Mouse (Mus musculus) layer of hippocampus, postnatal 25 days (tissue): Measurements from ENCODE around the gene Col1a1. TPM values are rescaled to one million over a fixed set of nuclear protein-coding genes. Genes with fewer than 3 reads are reported as not detected.

ENCODE experiments used
- DNase-seq, 2 experiments: peaks; one replicate each; pipeline ENCODE4 v3.0.0; 2022; ENCODE audit warnings: mixed read lengths in 2 of 2, low spot score in 1 of 2; ENCODE audit errors: extremely low spot score in 1 of 2
- total RNA-seq, 2 experiments: library from RNA; stranded (reverse); gene quantifications; 2 replicates each; pipeline ENCODE4 v1.2.3; 2021

Gene Col1a1
- total RNA-seq, 2 experiments from 2014 or later, result 18.5 to 19.2 TPM

DNA sequence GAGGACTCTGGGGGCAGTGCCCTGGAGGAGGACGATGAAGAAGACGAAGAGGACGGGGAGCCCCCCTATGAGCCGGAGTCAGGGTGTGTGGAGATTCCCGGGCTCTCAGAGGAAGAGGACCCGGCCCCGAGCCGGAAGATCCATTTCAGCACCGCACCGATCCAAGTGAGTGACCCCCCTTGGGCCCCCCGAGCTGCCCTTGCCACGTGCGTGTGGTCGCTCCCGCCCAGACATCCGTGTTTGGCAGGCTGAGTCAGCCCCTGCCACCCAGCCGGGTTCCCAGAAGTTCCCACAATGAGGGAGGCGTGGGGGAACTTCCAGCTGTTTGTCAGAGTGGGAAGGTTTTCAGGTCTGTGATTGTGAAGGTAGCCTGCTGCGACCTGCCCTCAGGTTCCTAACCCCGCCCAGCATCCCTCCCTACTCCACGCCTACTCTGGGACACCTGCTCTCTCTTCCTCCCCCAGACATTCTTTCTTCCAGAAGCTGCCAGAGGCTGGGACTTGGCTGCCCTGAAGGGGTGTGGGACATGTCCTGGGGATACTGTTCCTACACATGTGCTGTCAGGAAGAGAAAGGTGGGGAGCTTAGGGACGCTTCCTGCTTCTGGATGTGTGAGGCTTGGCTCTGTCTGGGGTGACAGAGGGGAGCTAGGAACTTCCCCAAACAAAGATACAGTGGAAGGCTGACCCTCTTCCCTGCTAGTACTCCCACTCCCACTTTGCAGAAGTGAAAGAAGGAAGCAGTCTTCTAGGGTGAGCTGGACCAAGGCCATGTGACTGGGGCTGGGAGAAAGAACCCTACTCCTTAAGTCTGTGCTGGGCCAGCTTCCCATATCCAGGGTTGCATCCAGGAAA, 57.0 kb downstream of the Col1a1 start:
- DNase-seq, result peak in 1 of 2 experiments; percentile 26

DNA sequence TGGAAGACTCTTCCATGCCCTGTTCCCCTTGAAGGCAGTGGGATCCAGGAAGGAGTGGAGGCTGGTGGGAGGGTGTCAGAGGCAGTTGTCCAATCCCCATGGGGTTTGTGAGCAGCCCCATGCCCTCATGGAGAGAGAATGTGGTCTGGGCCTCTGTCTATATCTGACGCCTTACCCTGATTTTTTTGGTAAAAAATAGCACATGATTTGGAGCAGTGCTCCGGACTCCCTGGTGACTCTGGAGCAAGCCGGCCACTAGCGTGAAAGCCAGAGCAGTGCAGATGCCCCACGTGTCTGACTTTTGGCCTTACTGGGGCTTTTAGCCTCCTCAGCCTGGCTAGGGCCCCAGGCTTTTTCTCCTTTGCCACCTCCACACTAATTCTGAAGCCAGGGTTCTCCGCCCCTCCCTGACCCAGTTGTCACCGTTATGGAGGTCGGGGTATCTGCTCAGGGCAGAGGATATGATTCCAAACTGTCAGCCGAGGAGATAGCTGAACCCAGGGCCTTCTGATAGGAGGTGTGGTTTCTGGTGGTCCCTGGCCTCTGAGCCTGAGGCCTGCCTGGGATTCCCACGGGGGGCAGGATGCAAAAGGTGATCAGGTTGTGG, 58.3 kb downstream of the Col1a1 start:
- no peak for DNase-seq

DNA sequence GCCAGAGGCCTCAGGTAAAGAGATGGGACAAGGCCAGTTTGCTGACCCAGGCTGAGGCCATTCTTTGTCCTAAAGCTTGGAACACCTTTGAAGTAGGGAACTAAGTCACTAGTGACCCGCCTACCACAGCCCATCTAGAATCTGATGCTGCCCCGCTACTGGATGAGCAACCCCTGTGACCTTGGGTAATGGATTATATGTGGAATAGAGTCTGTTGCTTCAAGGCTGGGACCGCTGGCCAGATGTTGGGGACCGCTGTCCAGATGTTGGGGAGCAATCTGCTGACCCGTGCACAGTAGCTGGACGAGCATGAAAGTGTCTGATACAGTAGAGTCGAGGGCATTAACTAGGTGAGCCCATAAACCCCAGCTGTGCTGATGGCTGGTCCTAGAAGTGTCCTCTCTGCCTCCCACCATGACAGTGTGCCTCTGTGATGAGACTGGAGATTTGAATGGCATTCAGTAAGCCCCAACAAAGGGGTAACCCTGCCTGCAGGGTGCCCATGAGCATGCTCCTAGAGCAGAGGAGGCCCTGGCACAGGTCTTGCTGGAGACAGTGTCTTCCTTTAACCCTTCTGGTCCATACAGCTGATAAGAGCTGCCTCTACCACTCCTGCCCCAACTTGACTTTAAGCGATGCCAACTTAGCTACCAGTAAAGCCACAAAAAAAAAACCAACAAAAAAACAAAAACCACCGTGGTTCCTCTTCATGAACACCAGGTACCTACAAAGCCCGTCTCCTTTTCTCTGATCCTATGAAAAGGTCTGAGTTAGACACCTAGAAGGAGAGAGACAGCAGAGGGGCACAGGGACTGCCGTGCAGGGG, 59.1 kb downstream of the Col1a1 start:
- no peak for DNase-seq

GRCm38 (mm10) chr11:94996101-94996500, 60.1 kb downstream of the Col1a1 start:
- DNase-seq, result no peak

DNA sequence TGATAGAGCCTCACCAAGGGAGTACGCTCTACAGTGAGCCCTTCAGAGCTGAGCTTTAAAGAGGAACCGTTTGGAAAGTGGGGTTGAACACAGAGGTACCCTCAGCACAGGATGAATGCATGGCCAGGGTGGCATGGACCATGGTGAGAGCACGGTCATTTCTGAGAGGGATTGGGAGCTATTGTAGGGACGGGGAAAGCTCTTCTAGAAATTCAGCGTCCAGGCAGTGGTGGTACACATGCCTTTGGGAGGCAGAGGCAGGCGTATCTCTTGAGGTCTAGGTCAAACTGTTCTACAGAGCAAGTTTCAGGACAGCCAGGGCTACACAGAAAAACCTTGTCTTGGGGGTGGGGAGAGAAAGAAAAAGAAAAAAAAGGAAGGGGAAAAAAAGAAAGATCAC, 61.0 kb downstream of the Col1a1 start:
- DNase-seq, result no peak

DNA sequence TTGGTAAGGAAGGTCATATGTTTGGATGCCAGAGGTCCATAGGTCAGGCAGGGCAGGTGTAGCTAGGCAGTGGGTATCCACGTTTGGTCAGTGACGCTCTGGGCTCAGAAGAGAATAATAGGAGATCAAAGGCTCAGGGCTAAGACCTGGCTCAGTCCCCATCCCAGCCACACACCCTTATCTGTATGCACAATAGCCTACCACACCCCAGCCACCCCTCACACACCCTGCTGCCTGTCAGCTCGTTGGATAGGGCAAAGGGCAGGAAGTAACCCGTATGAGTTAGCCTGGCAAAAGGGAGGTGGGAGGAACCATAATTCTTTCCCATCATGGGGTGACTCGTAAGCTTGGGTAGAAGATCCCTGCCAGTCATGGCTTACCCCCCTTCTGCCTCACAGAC, 61.6 kb downstream of the Col1a1 start:
- no peak for DNase-seq

DNA sequence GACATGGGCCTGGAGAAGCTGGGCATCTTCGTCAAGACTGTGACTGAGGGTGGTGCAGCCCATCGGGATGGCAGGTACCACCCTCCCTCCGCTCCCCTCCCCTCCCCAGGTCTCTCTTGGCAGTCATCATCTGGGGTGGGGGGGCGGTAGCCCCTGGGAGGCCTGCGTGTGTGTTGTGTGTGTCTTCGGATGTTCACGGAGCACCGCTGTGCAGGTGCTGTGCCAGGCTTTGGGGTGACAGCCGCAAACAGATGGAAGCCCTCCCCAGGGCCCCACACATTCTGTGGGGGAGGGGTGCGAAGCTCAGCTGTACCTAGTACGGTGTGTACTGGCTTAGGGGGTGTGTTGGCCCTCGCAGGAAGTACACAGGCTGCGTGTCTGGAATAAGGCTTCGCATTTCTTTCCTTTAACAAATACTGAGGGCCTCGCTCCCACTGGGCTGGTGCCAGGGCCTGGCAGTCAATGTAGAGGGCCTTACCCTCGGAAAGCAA, 62.1 kb downstream of the Col1a1 start:
- peak in 1 of 2 experiments; percentile 68 for DNase-seq

GRCm38 (mm10) chr11:95000128-95000527, 64.1 kb downstream of the Col1a1 start:
- DNase-seq, result no peak

DNA sequence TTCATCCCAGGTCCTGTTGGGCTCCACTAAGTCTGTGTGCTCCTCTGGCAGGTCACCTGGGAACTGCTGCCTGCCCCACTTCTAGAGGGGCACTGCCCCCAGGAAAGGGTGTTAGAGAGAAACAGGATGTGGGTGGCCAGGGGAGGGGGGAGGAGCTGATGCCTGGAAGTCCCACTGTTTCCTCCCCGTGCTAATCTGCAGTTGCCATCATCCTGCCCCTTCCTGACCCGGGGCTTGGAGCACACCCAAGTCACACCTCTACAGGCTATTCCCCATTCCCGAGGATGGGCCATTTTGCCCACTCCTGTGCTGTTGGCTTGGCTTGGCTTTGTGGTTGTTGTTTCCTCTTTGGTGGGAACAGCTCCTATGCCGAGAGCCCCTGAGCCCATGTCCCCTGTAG, 64.5 kb downstream of the Col1a1 start:
- DNase-seq, result no peak

- DNase-seq, result peak in 1 of 2 experiments; percentile 67
Observed at GRCm38 (mm10) chr11:95001058-95001457, 65.0 kb downstream of the Col1a1 start.

DNA sequence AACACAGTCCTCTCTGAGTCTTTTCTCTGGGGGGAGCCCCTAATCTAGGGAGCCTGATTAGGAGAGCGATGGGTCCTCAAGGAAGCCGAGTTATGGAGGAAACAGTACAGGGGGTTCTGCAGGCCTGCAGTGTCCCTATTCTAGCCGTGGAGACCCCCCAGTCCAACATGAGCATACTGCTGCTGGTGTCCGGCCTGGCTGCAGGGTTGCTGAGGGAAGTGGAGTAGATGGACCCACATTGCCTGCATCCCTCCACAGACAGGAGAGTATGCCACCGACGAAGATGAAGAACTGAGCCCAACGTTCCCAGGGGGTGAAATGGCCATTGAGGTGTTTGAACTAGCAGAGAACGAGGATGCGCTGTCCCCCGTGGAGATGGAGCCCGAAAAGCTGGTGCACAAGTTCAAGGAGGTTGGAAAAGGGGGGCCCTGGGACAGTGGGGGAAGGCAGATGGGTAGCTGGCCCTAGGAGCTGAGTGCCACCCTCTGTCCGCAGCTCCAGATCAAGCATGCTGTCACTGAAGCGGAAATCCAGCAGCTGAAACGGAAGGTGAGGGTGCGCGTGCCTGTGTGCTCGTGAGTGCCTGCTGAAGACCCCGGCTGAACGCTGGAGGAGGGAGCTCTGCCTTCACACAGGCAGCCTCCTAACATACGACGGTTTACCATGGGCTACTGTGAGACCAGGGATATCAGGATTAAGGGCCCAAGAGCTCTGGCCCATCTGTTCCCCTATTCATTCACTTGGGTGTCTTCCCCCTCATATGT, 65.7 kb downstream of the Col1a1 start:
- DNase-seq, result no peak

Other genes starting within 250 kb of the Col1a1 start
- gene Gm11541, start 231.7 kb upstream of the Col1a1 start, total RNA-seq, result not detected
- gene Cdc34b, start 194.4 kb upstream of the Col1a1 start, total RNA-seq, result under 1 TPM in 1 of 2 experiments, not detected in 1; 0.22 TPM
- gene Tmem92, start 153.5 kb upstream of the Col1a1 start, total RNA-seq, result not detected
- not detected for gene Hils1, start 31.4 kb downstream of the Col1a1 start, total RNA-seq
- gene Sgca, start 40.1 kb downstream of the Col1a1 start, total RNA-seq, result under 1 TPM; 0.44 to 0.45 TPM
- 100 to 1,000 TPM; 926 to 939 TPM for gene Ppp1r9b, start 54.8 kb downstream of the Col1a1 start, total RNA-seq
- gene Samd14, start 73.7 kb downstream of the Col1a1 start, total RNA-seq, result 10 to 100 TPM; 48.4 to 49.1 TPM
- 100 to 1,000 TPM; 114 to 118 TPM for gene Pdk2, start 105.1 kb downstream of the Col1a1 start, total RNA-seq
- gene Itga3, start 140.6 kb downstream of the Col1a1 start, total RNA-seq, result 10 to 100 TPM; 11.7 to 15.6 TPM
- not detected for gene Dlx3, start 183.9 kb downstream of the Col1a1 start, total RNA-seq
- gene Dlx4, start 210.0 kb downstream of the Col1a1 start, total RNA-seq, result not detected